Mouse (Mus musculus) mesoderm, embryonic 11.5 days (tissue): ENCODE results near the gene Slc6a6.
A peak's percentile ranks its signal among the peaks of the same experiment; 100 is the strongest.

ENCODE experiments used
- DNase-seq: peaks from one replicate; pipeline ENCODE4 v3.0.0-alpha.2; 2012; ENCODE audit warnings: low read depth, low spot score

The Slc6a6 gene

DNA sequence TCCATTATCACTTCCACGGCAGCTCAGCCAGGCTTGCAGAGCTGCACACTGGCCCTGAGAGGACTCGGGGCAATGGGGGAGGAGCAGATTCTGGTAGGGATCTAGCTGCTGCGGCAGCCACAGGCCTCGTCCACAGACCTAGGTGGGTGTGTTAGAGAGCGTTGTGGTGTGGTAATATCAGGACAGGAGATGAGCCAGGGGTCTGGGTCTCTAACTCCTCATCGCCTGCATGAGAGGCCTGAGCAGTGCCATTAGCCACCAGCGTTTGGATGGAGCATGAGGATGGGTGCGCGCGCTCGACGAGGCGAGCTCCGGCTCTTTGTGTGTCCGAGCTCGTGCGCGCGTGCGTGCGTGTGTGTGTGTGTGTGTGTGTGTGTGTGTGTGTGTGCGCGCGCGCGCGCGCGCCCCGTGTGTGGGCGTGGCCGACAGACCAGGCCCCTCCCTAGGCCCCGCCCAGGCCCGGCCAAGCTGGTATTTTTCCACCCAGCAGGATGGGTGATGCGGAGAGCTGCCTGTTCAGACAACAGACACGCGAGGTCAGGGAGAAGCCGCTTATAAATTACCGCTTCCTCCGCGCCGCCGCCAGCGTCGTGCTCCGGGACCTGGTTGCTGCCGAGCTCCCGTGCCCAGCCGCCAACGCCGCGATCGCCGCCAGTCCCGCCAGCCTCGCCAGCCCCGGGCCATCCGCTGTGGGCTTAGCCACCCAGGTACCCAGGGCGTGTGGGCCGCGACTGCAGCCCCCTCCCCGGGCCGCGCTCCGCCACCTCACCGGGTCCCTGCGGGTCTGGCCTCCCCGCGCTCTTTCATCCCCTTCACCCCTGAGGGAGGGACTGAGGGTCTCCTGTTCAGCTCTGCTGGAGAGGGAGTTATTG is at the start of gene Slc6a6:
Gene Slc6a6, plus strand, starts transcription at position 452 of the 872 bp plus-strand sequence.
- DNase-seq = peak; percentile 96

DNA sequence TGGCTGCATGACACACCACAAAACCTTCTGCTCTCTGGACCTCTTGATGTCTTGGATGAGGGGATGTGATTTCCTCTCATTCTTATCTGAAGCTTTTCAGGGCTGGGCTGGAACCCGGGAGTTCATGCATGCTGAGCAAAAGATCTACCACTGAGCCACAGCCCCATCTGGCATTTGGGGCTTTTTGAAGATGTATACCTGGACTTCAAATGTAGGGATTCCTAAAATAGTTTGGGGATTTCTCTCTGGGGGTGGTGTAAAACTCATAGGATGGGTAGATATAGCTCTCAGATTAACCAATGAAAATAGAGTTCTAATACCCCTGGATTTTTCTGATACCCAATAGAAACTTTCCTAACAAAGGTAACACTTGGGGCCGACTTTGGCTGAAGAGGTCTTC is 49.4 kb upstream of the Slc6a6 start:
- DNase-seq = no peak

DNA sequence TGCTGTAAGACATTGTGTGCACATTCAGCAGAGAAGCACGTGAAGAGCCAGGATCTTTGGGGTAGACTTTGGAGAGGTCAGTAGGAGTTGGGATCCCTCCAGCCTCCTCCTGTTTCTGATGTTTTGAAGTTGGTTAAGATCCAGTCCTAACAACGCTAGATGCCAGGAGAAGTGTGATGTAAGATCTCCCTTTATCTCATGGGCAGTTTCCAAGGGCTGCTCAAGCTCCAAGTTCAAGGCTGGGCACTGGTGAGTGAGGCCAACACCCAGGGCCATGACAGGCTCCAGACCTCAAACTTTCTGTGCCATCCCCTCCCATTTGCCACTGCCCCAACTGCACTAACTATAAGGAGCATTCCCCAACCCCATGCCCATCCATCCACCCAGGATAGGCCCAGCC is 49.0 kb upstream of the Slc6a6 start:
- DNase-seq = no peak

DNA sequence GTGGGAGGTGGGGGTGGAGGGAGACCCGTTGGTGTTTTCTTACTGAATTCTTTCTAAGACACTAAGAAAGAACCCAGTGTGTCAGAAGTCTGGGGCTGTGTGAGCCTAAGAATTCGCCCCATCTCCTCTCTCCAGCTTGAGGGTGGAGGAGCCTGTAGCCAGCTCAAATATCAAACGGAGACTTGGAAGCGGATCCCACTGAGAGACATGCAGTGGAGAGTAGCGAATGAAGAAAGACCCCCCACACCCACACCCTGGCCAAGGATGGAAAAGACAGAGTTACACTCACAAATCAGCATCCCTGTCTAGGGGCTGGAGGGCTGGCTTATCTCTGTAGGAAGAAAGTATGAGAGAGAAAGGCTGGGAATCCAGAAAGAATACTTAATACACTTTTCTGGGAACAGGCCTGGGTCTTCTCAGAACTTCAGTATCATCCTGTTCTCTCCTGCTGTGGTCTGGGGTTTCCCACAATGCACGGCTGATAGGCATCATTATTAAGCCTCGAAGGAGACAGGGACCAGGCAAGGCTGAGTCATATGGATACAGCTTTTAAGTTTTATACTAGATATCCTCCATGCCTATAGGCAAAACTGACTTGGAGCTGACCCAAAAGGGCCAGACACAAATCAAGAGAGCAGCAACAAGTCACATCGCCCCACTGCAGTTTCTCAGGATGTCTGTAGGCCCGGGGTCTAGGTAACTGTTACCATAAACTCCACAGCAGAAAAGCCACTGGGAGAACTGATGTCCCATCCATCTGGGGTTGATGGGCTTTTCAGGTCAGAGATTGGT is 45.5 kb upstream of the Slc6a6 start:
- peak; percentile 60 for DNase-seq

DNA sequence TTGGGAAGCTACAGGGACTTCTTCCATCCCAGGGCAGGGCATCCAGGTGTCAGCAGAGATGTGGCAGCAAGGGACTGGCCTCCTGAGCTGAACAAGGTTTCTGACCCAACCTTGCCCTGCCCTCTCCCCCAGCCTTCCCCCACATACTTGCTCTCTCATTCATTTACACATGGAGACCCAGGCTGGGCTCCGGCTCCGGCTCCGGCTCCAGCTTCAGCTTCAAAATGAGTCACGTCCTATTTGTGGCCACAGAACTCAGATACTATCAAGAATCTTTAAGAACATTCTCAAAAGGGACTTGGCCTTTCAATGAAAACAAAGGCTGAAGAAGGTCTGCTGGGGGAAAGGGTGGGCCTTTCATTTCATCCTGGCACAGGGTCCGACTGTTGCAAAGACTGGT is 40.8 kb upstream of the Slc6a6 start:
- DNase-seq = no peak

DNA sequence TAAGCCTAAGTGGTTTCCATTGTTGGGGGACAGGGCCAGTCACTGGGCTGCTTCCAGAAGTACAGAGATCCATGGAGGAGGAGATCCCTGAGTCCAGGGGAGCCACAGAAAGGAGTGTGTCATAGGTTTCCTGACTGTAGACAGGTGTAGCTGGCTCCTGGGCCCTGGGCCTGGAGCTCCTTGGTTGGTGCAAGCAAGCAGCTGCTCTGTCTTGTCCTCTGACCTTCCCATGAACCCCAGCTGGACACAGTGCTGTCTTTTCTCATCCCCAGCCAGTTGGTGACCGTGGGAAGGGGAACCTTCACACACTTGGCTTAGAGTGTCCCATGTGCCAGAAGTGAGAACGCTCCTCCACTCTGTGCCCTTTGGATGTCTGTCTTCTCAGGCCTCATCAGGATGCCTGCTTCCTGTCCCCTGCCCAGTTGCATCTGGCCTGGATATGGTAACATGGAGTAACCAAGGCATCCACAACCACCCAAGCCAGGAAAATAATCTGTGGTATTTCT is 40.4 kb upstream of the Slc6a6 start:
- DNase-seq = no peak

DNA sequence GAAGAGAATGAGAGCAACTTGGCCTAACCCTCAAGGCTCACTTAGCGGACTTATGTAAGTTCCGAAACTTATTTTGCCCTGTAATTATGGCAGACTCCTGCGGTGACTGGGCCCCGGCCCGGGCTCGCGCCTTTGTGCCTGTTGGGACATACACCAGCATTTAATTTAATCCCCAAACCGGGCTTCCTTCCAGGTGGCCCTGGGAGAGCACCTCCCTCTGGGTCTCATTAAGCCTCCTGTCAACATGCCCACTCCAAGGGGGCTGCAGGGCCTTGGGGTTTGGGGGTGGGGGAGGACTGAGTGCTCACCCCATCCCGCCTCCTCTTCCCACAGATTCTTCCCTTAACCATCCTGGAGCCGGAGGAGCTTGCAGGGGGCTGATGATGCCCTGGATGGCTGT is 37.8 kb upstream of the Slc6a6 start:
- DNase-seq = no peak

DNA sequence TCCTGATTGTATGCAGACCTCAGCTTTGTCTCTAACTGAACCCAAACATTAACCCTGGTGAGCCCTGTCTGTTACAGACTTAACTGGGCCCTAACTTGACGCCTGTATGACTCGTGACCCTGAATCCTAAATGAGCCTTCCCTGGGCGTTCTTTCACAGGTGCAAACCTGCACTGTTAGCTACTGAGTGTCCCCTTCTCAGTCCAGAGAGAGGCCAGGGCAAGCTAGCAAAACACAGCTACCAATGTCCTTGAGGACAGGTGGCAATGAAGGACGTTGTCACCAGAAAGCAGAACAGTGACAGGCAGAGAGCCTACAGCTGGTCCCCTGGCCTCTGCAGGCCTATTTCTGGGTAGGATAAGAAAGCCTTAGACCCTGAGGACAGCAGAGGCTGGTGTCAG is 37.0 kb upstream of the Slc6a6 start:
- no peak for DNase-seq

DNA sequence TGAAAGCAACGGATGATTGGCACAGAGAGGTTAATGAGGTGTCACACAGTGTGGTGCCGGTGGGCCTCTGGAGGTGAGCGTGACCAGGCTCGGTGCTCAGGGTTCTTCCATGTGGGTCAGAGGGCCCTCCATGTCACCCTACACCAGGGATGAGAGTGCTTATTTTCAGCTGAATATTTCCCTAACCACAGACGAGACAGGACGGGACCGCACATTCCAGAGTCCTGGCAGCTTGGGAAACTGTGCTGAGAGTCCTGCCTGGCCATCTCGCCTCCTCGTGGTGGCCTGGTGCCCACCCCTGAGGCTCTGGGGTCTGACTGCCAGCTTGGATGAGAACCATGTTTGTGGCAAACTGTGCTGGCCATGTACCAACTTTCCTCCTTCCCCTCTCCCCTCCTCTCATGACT is 36.5 kb upstream of the Slc6a6 start:
- no peak for DNase-seq

DNA sequence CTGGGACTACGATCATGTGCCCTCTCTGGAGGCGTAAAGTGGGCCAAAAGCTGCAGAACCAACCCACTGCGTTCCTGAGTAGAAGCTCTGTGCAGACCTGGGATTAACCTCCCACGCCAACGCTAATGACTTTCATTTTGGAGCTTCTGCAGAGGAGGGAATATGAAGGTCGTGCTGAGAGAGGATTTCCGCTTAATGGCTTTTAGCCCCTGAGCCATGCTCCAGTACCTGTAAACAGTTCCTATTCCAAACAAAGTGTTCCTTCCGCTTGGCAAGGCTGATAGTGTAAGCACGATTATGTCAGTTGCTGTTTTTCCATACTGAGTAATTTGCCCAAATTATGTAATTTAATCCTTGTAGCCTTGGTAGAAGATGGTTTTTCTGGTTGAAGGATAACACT is 33.6 kb upstream of the Slc6a6 start:
- DNase-seq = no peak

DNA sequence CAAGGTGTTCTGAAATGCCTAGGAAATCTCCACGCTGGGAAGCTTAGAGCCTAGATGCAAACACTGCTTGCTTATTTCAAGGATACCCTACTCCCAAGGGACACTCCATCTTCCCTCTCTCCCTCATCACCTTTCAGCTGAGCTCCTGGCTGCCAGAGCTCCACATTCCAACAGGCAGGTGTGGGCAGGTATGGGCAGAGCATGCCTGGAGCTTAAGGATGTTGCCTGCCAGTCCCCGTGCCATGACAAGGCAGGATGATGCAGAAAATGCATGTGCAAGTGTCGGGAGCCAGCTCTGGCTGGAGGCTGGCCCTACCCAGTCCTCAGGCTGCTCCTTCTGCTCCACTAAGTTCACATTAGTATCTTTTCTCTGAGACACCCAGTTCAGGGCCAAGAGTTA is 31.6 kb upstream of the Slc6a6 start:
- DNase-seq = no peak

DNA sequence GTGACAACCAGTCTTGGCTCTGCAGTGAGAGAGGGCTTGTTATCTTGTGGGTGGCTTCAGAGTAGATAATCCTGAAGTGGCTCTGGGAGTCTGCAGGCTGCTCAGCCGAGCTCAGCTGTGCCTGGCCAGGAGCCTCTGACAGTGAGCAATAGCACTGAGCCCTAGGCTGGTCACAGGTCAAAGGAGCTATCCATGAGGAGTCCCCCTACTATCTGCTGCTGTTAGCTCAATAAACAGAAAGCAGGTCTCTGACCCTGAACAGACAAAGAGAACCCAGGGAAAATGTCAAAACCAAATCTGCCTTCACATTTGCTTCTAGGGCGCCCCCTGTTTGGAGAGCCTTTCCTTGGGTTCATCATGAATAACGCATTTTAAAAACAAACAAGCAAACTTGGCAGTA is 28.6 kb upstream of the Slc6a6 start:
- DNase-seq = no peak

DNA sequence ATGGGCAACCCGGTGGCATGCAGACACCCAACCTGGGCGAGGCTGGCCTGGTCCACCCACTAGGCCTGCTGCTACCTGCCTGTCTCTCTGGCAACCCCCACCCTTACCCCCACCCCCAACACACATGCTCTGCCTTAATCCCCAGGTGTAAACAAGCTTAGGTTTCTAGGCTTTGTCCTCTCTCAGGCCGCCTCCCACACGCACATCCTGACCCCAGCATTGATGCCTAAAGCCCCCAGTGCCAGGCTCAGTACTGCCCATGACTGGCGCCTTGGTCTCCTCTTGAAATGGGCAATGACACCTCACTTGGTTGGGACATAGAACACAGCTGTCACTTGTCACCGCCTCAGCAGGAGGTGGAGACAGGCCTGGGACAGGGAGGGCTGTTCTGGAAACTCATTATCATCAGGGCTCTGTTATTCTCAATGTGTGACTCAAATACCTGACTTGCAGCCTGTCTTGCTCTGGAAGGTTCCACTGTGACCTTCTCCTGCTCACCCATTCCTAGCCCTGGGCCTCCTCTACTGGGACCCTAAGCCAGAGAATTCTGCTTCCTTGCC is 27.9 kb upstream of the Slc6a6 start:
- no peak for DNase-seq

DNA sequence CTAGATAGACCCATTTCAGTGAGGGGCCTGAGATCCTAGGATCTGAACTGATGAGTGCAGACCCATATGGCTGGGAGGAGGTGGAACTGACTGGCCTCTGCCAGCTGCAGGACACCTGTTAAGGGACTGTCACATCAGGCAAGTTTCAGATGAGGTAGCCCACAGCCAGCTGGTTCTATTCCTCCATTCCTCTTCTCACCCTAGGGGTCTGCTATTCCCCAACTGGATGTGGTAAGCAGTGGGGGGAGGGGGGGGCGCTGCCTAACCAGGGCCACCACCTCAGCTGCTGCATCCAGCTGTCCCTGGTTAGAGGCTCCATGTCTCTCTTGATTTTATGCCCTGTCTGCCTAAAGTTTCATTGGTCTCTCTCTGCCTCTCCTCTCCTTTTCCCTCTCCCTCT is 25.6 kb upstream of the Slc6a6 start:
- no peak for DNase-seq

DNA sequence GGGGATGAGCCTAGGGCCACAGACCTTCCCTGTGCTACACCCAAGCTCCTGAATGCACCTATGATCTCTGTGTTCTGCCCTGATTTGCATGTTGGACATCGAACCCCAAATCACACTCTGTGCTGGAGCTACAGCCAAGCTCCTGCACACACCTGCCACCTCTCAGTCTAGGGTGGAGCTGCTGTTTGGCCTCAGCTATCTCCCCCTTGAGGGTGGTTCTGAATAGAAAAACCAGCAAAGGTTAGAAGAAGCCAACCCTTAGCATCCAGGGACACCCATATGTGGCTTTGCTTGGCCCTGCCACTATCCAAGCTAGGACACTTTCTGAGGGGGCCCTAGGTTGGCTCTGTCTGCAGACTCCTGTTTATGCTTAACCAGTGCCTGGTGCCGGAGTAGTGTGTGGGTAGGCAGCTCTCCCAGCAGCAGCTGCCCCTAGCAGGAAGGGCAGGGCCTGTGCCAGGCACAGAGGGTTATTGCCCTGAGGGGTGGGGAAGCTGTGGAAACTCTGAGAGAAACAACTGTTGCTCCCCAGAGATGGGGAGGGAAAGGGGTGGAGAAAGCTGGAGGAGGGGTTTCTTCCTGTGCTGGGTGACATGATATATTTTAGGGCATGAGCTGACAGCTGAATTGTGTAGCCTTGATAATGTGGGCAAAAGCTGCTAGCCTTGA is 23.9 kb upstream of the Slc6a6 start:
- no peak for DNase-seq

DNA sequence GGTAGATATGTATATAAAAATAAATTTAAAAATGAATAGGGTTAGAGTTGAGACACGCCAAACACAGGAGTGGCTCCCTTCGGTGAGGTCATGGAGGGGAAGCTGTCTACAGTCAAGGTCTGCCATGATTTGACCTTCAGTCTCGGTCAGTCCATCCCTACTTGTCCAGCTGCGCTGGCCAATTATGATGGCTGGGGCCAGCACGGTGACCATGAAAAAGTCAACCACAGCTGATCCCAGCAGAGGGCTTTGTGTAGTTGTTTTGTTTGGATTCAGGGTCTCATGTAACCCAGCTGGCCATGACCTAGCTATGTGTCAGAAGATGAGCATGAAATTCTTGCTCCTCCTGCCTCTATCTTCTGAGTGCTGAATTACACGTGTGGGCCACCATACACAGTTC is 21.6 kb upstream of the Slc6a6 start:
- DNase-seq = no peak

DNA sequence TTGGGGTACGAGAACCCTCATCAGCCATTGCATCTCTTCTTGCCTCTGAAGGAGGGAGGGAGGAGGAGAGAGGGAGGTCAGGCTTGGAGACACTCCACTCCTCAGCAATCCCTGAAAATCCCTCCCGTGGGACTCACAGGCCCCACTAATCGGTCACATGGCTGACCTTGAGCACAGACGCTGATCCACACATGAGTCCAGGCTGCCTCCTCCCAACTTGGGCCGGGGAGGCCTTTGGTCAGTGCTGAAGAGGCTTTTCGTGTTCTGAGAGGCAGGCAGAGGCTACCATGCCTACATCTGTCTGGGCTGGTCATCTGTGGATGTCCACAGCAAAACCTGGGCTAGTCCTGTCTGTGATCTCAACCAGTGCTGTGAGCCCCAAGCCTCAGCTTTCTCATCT is 20.2 kb upstream of the Slc6a6 start:
- no peak for DNase-seq

DNA sequence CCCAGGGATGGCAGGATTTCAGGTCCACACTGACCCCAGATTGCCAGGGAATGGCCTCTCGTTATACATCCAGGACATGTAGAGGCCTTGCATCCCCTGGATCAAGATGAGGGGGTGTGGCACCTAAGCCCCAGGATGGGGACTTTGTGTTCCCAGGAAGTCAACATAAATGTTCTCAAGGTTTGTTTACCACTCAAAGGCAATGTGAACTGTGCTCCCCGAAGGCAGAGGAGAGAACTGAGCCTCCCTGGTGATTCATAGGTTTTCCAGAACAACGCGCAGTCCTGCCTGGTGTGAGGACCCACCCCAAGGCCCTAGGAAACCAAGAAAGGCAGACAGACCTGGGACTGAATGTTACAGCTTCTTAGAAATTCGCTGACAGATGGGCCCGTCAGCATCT is 18.6 kb upstream of the Slc6a6 start:
- no peak for DNase-seq

DNA sequence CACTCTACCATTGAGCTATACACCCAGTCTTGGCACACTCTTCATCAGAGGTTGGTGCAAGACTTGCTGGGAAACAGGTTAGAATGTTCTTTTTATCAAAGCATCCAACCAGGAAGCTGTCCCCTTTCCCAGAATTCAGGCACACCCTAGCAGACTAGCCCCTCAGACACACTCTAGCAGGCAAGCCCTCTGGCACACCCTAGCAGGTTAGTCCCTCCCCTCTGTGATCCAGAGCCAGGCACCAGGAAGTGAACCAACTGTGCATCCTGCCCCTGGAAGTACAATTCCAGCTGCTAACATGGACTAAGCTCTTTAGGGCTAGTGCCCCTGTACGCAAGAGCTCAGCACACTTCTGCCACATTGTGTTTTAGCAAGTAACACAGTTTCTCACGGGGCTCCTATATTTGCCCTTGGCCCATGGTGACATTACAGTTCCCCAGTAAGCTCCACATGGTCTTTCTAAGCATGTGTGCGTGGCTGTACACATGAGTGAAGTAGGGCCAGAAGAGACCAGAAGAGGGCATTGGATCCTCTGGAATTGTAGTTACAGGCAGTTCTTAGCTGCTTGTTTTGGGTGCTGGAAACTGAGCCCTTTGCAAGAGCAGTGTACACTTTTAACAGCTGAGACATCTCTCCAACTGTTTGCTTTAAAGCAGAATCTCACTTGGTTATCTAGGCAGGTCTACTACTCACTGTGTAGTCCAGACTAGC is 17.7 kb upstream of the Slc6a6 start:
- DNase-seq = no peak

DNA sequence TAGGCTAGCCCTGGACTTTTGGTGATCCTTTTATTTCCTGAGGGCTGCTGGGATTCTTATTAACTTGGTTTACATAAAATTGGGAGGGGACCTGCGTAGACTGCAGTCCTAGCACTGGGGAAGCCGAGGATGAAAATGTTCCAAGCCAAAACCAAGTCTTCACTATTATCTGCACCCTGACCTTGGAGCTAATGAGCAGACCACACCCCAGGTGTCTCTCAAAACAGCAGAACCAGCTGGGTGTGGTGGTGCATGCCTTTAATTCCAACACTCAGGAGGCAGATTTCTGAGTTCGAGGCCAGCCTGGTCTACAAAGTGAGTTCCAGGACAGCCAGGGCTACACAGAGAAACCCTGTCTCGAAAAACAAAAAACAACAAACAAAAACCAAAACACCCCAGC is 16.7 kb upstream of the Slc6a6 start:
- DNase-seq = no peak

DNA sequence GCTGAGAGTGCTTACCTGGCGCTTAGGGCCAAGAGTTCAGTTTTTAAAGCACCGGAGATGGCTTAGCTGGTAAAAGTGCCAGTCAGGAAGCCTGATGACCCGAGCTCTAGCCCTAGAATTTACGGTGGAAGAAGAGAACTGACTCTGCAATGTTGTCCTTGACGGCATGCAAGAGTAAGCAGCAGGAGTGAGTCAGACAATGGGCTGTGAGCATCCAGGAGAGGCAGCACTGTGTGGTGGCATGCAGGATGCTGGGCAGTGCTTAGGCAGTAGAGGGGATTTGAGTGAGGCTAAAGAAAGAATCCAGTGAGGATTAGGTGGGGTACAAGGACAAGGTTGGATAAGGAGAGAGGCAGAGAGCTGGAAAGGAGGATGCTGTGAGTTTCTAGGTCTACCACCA is 15.6 kb upstream of the Slc6a6 start:
- no peak for DNase-seq
